Mouse (Mus musculus) heart, adult 11 months (tissue): ENCODE data around the gene Zfp423.

Experiments
- DNase-seq: peaks from one replicate; pipeline ENCODE4 v3.0.0; 2022

Zfp423 gene

GRCm38 (mm10) chr8:87660916-87661910 is 298.2 kb downstream of the Zfp423 start:
- no peak for DNase-seq

GRCm38 (mm10) chr8:87660029-87660915 is 299.1 kb downstream of the Zfp423 start:
- DNase-seq: no peak

DNA sequence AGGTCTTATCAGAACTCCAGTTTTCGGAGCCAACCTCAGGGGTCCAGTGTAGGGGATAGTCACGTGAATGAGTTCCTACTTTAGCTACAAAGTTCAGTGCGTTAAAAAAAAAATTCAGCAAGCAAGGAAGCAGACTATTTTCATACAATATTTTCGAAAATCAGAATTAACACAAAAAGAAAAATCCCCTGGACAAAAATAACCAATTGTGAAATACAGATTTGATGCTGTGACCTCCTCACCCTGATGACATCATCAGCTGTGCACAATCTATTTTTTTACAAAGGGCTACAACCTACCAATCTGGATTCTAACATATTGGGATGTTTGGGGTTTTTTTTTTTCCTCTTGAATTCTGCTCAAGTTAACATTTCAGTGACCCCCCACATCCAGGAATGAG is 301.9 kb downstream of the Zfp423 start:
- no peak for DNase-seq

DNA sequence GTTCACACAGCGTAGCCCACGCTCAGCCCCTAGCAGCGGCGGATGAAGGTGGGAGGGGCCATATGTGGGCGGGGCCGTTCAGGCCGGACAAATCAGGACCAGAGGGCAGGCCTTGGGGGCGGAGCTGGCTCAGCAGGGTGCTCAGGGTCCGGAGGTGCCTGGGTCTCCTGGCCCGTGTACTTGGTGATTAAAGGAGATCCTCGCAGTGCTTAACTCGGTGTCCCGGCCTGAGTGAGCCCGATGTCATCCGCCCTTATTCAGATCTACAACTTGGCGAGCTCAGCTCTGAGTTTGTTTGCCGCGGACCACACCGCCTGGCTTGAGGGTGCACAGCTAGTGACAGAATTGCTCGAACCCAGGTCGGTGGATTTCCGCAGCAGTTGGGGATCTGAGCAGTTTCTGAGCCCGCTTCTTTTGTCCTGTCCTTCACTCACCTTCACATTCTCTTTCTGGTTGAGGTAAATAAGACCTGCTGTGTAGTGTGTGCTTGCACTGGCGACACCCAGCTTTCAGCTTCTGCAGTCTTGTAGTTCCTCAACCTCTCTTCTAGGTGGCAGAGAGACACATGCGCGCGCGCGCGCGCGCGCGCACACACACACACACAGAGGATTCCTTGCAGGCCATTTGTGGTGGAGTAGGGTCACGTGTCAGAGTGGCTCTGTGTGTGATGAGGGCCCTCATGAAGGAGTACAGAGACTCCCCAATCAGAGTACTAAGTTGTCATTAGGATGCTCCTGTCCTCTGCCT is 302.7 kb downstream of the Zfp423 start:
- peak; percentile 97 for DNase-seq

- no peak for DNase-seq
These were observed 303.4 kb downstream of the Zfp423 start for GRCm38 (mm10) chr8:87655946-87656345.

DNA sequence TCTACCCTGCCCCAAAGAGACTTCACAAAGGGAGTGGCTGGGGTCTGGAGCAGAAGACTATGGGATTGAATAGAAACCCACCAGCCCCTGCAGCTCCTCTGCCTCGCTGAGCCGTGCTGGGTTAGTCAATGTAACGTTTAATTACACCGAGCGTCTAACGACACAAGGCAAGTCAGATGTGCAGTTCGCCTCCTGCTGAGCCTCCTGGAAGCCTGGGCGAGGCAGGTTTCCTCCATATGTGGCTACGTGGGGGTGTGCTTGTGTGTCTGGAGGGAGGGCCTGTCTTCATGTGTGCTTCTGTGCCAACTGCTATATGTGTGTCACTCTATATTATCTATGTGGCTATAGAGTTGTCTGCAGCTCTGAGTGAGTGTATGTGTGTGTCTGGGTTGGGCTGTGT is 311.6 kb downstream of the Zfp423 start:
- DNase-seq: no peak

DNA sequence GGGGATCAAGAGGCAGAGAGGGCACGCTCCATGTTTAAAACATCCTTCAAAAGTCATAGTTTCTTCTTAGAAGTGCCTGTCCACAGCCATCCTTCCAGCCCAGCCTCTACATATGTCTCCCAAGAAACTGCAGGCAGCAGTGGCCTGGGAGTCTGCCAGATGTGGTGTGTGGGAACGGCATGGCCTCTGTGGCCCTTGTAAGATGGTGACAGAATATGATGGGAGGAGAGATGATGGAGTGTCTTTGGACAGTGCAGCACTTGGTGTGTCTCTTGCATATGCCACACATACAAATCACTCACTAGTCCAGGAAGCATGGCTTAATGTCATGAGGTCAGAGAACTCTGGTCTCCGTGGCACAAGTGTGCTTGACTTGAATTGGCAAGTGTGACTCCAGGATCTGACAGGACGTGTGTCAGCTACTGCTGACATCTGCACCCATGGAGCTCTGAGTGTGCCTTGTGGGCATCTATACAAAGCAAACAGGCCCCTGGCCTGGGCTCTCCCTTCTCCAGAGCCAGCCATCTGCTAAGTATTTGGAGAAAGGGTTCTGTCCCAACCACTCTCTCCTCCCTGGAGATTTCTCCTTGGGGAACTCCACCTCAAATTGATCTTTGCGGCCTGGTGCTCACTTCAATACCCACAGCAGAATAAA is 313.4 kb downstream of the Zfp423 start:
- no peak for DNase-seq

DNA sequence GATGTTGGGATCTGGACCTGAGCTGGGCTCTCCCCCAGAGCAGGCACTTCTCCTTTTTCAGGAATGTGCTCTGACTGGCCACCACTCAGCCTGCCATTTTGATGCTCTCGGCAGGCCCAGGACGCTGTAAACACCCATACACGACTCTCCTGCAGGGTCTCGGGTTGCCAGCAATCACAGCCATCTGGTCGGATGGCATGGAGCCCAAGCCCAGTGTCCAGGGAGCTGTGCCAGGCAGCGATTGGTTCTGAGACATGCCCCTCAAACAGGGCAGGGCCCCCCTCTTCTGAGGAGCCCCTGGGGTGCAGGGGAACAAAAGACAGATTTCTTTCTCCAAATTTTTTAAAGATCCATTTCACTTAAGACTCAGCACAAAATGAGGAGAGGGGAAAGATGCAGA is 314.0 kb downstream of the Zfp423 start:
- no peak for DNase-seq

GRCm38 (mm10) chr8:87640930-87641329 is 318.5 kb downstream of the Zfp423 start:
- no peak for DNase-seq

DNA sequence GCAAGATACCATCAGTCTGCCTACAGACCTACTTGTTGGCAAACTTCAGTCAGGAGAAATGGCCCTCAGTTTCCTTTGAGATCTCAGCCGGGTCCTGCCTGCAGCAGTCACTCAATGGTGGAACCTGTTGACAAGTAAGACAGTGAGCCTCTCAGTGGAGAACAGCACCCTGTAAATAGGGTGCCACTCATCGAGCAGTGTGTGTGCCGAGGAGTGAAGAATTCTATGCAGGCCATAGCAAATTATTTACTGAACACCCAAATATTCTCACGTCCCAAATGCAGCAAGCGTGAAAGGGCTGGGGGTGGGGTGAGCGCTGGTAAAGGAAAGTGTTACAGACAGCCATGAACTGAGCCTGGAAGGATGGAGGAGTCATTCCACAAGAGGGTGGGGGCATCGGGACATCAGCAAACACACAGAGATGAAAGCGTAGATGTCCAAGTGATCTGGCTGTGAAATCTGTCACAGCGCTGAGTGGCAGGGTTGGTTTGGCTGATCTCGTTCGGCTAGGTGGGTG is 323.1 kb downstream of the Zfp423 start:
- DNase-seq: no peak

GRCm38 (mm10) chr8:87631776-87632175 is 327.6 kb downstream of the Zfp423 start:
- no peak for DNase-seq

DNA sequence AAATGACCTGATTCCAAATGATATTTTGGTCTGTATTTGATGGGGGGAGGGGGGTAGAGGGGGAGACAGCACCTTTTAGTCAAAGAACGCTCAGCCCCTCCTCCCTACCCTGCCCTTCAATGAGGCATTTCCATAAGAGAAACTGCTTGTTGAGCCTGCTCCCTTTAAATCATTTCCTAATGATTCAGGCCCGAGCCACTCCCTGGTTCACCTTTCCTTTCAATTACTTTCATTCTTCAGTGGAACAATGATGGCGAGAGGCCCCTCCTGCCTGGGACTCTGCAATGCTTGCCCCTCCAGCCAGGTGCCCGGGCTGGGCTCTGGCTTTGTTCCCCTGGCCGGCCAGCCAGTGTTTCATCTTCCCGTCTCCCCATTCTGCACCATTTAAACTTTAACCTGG is 329.7 kb downstream of the Zfp423 start:
- no peak for DNase-seq

- no peak for DNase-seq
These were observed 338.2 kb downstream of the Zfp423 start for GRCm38 (mm10) chr8:87621181-87621580.

- no peak for DNase-seq
These were observed 339.2 kb downstream of the Zfp423 start for GRCm38 (mm10) chr8:87620225-87620624.

DNA sequence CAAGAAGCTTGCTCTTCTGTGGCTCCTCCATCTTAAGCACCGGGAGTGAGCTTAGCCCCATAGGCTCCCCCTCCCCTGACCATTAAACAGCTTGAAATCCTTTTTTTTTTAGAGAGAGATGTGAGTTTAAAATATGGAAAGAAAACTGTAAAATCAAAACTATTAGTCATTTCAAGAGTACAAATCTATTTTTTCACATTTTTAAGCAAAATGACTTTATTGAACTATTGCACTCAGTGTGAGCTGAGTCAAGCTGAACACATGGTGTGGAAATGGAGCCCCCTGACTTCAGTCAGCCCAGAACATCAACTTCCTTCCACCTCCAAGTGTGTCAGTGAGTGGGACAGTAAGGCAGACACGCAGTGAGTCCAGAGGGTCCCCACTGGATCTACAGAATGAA is 339.9 kb downstream of the Zfp423 start:
- DNase-seq: no peak

DNA sequence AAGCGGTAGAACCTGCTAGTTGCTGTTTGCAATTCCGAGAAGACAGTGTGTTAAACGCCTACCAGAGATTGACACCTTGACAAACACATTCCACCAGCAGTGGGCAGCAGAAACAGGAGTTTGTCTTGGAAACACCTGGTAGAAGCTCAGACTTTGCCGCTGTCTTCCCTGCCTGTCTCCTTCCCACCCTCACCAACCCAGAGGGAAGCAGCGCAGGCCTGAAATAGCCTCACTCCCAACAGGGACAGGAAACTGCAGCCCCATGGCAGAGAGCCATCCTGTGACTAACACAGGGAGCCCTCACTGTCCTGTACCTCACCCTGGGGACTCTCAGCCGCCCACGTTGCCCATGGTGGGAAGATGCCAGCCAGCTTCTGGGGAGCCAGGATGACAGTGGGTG is 340.3 kb downstream of the Zfp423 start:
- no peak for DNase-seq

- DNase-seq: no peak
These were observed 345.7 kb downstream of the Zfp423 start for GRCm38 (mm10) chr8:87613701-87614100.
